Mouse (Mus musculus) duodenum, adult 2 months (tissue): Measurements from ENCODE around the gene Ddt. TPM values are rescaled to one million over a fixed set of nuclear protein-coding genes. Genes with fewer than 3 reads are reported as not detected.

Source experiments
- polyA plus RNA-seq: library from polyadenylated mRNA; depleted of rRNA; stranded (reverse); fragments of >200 nt; gene quantifications from 2 replicates; pipeline ENCODE4 v1.2.3, GENCODE M21; 2012; ENCODE audit warnings: low replicate concordance; rRNA removed

The Ddt gene
- polyA plus RNA-seq, result 72.5 and 123 TPM in 2 replicates

GRCm38 (mm10) chr10:75772795-75773664, at the start of gene Ddt:
TSS of gene Ddt (minus strand) at chr10:75773414.

GRCm38 (mm10) chr10:75822443-75822842, 49.2 kb upstream of the Ddt start, which contains the start of gene Gstt4:
TSS of gene Gstt4 (minus strand) at chr10:75822543.

GRCm38 (mm10) chr10:75798176-75798696, 25.0 kb upstream of the Ddt start, which contains the start of gene Gstt1:
TSS of gene Gstt1 (minus strand) at chr10:75798584.

GRCm38 (mm10) chr10:75780769-75781578, 7.8 kb upstream of the Ddt start, which contains the start of the genes Gm20441 and Gstt3:
TSS of gene Gm20441 (minus strand) at chr10:75780954.
TSS of gene Gstt3 (minus strand) at chr10:75781414.

GRCm38 (mm10) chr10:75763682-75764518, 9.3 kb downstream of the Ddt start, which contains the start of gene Cabin1:
TSS of gene Cabin1 (minus strand) at chr10:75764341.

Other genes starting within 250 kb of the Ddt start
- 1.2 and 2.3 TPM in 2 replicates for gene Lrrc75b, start 213.1 kb downstream of the Ddt start, polyA plus RNA-seq
- gene Ggt1, start 211.8 kb downstream of the Ddt start, polyA plus RNA-seq, result 547 and 933 TPM in 2 replicates
- 26.8 and 33.3 TPM in 2 replicates for gene Ggt5, start 184.1 kb downstream of the Ddt start, polyA plus RNA-seq
- 13.4 and 185 TPM in 2 replicates for gene Susd2, start 129.4 kb downstream of the Ddt start, polyA plus RNA-seq
- gene Cabin1, start 9.1 kb downstream of the Ddt start, polyA plus RNA-seq, result 28.9 and 35.0 TPM in 2 replicates
- 0.35 and 0.62 TPM in 2 replicates for gene Gm20441, start 7.5 kb upstream of the Ddt start, polyA plus RNA-seq
- 54.3 and 60.2 TPM in 2 replicates for gene Gstt3, start 8.0 kb upstream of the Ddt start, polyA plus RNA-seq
- gene Gstt1, start 25.2 kb upstream of the Ddt start, polyA plus RNA-seq, result 155 and 255 TPM in 2 replicates
- not detected in 2 replicates for gene Gstt4, start 49.1 kb upstream of the Ddt start, polyA plus RNA-seq
- 143 and 478 TPM in 2 replicates for gene Gstt2, start 64.0 kb upstream of the Ddt start, polyA plus RNA-seq
- 800 and 939 TPM in 2 replicates for gene Mif, start 86.8 kb upstream of the Ddt start, polyA plus RNA-seq
- gene Derl3, start 120.0 kb upstream of the Ddt start, polyA plus RNA-seq, result 82.6 and 108 TPM in 2 replicates
- gene Smarcb1, start 148.2 kb upstream of the Ddt start, polyA plus RNA-seq, result 32.6 and 50.7 TPM in 2 replicates
- gene Chchd10, start 159.7 kb upstream of the Ddt start, polyA plus RNA-seq, result 2,198 and 3,586 TPM in 2 replicates
- gene Mmp11, start 163.1 kb upstream of the Ddt start, polyA plus RNA-seq, result 7.4 and 10.6 TPM in 2 replicates
- gene Gm867, start 167.3 kb upstream of the Ddt start, polyA plus RNA-seq, result not detected in 2 replicates
- 15.6 and 34.8 TPM in 2 replicates for gene Vpreb3, start 169.6 kb upstream of the Ddt start, polyA plus RNA-seq
- 0.06 and 0.18 TPM in 2 replicates for gene Gm5134, start 181.1 kb upstream of the Ddt start, polyA plus RNA-seq